Mouse (Mus musculus): ENCODE results near the gene Hdac5.

DNA sequence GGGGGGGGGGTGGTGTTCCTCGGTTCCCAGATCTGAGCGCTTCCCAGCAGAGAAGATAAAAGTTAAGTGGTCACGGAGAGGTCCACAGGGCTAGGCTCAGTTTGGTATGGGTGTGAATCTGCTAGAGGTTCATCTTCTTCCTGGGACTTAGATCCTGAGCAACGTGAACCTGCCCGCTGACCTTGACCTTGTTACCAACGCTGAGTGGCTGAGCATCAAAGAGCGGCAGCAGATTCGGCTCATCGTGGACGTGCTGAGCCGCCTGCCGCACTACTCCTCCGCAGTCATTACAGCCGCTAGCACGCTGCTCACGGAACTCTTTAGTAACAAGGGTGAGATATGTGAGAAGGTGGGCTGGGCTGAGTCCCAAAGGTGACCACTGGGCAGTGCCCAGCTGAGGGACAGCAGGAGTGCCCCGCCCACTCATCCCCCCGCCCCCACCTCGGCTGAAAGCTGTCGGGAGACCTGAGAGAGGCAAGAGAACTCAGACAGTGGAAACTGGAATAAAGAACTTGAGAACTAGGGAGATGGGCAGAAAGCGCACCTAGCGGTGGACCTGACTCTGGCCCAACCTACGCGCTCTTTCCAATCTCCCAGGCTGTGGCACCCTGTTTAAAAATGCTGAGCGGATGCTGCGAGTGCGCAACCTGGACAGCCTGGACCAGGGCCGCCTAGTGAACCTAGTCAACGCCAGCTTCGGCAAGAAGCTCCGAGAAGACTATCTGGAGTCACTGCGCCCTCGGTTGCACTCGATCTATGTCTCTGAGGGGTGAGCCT lies 82.6 kb downstream of the Hdac5 start:
- no peak for TF ChIP-seq CTCF (IDR thresholded peaks at IDR 0.05; ENCODE audit: extremely low read depth, insufficient read length, insufficient replicate concordance, low read depth, low read length)
- no peak for TF ChIP-seq POLR2A (IDR thresholded peaks at IDR 0.05; ENCODE audit: low read depth, low read length)
